Mouse (Mus musculus) right cerebral cortex, adult 2 months (tissue): Measurements from ENCODE around the gene Pld3.

Experiments used
- DNase-seq, 2 experiments: peaks; one replicate each; pipeline ENCODE4 v3.0.0; 2021 to 2022; ENCODE audit warnings: low spot score in 2 of 2

Gene Pld3

DNA sequence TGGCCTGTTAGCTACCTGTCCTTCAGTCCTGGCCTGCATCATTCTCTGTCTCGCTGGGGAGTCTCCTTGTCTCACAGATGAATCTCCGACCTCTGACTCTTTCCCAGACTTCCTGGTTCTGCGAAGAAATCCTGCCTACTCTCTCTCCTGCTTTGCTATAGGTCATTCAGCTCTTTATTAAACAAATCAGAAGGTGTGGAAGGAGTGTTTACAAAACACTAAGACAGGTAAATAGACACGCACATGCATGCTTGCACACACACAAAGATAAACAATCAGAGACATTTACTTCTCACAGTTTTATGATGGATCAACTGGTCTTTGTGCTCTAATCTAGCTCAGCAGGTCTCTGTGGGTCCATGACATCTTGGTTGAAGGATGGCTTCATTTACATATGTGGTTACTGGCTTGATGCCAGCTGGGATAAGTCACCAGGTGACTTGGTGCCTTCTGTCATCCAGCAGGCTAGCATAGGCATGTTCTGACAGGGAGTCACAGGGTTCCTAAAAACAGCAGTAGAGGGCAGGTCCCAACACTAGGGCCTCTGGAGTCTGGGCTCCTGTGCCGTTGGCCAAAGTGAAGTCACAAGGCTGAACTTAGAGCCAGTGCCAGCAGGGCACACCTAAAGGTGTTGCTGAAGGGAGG is 16.7 kb upstream of the Pld3 start:
- DNase-seq = no peak

DNA sequence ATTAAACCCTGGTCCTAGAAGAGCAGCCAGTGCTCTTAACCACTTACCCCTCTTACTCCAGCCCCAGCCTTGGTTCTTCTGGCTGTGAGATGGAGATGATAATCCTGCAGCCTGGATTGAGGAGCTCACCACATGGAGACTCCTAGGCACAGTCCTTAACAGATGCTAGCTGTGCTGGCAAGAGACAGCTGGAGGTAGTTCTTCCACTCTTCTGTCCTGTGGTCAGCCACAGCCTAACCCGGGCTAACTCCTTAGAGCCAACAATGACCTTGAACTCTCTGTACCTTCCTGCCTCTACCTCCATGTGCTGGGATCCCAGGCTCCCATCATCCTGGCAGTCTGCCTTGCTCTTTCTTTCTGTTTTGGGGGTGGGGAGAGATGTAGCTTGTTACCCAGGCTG is 8.0 kb upstream of the Pld3 start:
- DNase-seq = no peak

DNA sequence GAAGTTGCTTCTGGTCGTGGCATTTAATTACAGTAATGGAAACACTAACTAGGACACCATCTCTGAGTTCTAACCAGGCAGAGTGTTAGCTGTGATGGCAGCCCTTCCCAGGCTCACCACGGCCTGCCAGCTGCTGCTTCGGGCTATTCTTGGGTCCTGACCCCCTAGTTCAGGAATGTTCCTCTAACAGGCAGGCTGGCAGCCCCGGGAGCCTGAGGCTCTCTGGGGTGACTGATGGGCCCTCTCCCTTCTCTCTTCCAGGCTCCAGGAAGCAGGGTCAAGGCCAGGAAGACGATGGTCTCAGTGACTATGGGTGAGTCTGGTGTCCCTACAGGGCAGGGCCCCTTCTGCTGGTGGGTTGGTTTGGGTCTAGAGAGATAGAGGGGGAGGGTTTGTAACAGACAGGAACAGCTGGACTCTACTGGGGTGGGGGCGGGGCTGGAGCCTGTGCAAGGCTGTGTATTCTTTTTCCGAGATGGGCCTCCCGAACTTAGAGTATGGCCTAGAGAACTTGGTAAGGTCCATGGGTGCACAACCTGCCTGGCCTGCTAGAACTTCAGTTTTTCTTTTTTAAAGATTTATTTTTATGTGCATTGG is 7.4 kb upstream of the Pld3 start:
- no peak for DNase-seq

DNA sequence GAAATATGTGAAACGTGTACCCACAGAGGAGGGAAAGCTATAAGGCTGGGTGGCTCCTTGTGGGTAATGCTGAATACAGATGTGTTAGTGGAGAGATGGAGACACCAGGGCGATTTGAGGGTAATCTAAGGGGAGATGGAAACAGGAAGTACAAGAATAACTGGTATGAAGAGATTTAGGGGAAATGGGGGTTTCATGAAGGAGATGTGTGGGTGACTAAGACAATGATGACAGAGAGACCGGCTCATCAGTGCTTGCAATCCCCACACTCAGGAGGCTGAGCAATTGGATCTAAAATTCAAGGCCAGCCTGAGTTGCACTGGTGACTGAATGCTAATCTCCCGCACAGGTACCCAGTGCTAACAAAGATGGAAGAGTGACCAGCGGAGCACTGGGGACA is 948 bp downstream of the Pld3 start:
- DNase-seq = no peak

DNA sequence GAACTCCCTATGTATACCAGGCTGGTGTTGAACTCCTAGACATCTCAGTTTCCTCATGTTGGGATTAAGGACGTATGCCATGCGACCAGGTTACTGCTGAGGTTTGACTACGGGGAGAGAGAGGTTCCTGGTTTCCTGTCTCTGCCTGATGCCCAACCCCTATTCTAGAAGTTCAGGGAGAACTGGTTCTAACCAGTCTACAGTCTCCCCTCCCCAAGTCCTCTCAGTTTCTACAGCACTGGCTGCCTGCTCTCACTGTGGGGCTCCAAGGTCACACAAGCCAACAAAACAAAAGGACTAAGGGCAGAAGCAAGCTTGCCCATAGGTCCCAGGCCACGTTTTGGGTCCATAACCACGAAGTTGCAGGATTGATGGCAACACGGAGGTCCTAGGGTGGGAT is 3.4 kb downstream of the Pld3 start:
- DNase-seq = no peak

DNA sequence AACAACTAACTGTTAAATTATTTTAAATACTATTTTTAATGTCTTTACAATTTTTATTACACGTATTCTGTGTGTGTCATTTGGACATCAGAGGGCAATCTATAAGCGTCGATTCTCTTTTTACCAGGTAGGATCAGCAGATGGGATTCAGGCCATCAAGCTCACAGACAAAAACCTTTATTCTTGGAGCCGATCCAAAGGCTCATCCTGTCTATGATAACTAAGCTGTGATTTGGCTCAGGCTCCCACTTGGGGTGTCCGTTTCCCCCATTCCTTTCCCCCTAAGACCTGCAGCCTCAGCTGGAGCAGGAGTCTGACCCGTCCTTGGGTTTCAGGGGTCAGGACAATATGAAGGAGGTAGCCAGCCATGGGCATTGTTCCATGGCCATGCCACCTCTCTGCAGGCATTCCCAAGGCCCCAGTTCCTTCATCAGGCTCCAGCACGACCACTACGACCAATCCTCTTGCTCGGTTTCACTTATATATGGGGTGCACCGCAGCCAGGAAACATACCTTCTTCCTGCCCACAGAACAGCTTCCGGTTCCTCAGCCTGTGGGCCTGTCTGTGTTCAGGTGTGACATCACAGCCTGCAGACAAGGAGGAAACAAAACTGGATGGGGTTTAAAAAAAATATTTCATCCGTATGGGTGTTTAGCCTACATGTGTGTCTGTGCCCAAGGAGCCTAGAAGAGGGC is 8.2 kb downstream of the Pld3 start:
- DNase-seq = no peak

DNA sequence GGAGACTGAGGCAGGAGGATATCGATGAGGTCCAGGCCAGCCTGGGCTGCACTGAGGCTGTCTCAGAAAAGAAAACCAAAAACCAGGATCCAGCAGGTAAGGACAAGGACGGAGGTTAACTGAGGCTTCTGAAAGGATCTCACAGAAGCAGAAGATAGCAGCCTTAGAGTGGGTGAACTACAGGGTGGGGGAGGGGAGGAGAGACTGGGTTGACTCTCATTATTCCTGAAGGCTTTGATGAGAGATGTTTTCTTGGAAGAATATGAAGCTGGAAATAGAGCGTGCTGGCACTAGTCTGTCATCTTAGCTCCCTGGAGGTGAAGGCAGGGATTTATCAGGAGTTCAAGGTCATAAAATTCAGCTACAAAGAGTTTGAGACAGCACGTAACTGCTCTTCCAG is 9.2 kb downstream of the Pld3 start:
- DNase-seq = no peak

DNA sequence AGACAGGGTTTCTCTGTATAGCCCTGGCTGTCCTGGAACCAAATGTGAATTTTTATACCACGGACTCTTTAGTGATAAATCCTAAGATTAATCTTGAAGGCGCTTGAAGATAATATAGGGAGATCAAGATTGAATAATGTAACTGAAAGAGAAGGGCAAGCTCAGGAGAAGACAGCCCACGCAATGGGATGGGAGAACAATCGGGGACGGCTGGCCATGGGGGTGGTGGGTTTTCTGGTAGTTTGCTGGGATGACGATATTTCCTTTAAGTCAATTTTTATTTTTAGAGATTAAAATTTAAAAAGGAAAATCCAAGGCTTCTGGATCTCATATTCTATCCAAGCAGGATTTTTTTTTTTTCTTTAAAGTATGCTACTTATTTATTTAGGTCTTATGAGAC is 10.0 kb downstream of the Pld3 start:
- DNase-seq = no peak

DNA sequence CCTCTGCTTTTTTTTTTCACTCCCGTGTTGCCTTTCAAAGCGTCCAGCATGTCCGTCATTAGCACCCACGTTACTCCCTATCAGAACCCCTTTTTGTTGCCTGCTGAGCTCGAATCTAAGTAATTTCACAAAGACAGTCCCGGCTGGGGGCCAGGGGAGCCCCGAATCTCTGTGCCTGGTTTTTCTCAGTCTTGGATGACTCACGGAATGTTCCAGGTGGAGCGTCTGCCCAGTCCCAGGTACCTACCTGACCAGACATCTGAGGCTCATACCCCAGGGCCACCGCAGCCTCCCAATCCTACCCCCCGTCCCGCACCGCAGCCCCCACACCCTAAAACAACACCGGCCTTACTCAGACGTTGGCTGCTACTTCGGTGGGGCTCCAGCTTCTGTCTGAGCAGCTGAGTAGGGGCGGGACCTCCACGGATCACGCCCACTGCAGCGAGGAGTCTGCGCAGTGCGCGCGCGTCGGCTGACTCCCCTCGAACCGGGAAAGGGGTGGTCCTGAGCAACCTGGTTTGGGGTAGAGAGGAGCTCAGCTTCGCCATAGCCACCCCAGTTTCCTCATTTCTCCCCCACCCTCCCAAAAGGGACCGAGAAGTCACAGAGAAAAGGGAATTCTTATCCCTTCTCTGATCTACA is 10.5 kb downstream of the Pld3 start:
- DNase-seq = peak; percentile 90 to 91

DNA sequence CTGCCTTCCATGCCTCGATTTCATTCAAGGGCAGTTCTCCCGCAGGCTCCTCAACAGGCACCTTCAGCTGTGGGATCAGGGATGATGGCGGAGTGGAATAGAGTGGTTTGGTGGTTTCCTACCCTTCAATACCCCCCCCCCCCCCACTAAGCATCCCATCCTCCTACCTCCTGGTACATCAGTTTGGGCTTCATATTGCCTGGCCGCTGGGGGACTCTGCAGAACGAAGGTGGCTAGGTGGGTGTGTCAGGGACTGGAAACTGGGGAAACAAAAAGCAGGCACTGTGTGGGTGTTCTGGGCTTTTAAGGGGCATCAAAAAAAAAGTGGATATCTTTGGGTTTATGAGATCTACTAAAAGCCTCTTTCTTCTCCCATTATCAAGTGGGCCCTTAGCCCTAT is 11.1 kb downstream of the Pld3 start:
- no peak for DNase-seq

DNA sequence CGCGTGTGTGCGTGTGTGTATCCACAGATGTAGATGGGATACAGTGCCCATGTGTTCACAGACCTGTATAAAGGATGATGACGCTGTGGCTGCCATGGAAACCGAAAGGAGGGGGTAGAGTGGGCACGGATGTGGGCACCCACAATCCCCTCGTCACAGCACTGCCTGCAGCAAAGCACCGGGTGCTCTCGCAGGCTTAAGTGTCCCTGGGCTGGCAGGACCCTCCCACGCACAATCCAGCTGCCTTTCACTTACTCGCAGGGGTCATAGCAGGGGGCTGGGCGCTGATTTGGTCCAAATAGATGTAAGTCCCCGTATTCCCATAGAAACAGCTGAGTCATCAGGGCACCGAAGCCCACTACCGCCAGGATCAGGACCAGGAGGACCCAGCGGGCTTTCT is 11.6 kb downstream of the Pld3 start:
- peak; percentile 92 to 97 for DNase-seq

DNA sequence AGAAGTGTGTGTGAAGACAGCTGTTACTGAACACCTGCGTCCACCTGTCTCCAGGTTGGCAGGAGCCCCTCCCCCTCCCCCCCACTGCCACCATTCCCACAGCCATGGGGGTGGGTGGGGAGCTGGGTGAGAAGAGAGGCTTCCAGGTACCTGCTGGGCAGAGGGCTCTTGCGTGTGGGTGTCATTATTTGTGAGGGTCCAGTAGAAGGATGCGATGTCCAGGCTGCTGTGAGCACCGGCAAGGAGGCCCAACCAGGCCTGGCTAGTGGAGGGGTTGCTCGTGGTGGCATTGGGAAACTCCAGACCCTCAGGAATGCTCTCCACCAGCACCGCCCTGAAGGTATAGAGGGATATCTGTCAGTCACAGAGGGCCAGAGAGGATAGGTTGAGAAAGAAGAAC is 12.1 kb downstream of the Pld3 start:
- DNase-seq = no peak

DNA sequence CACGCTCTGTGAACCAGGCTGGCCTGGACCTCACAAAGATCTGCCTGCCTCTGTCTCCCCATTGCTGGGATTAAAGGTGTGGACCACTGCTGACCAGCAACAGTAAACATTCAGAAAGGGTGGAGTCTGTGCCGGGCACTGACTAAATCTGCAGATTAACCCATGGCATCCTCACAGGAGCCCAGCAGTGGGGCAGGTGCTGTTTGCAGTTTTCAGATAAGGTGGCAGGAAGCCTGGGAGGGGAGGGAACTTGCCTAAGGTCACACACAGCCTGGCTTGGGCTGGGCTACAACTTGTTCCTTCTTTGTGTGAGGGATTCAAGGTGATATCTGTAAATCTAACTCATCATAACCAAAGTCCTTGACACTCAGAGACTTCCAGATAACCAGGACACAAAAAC is 12.5 kb downstream of the Pld3 start:
- DNase-seq = no peak

DNA sequence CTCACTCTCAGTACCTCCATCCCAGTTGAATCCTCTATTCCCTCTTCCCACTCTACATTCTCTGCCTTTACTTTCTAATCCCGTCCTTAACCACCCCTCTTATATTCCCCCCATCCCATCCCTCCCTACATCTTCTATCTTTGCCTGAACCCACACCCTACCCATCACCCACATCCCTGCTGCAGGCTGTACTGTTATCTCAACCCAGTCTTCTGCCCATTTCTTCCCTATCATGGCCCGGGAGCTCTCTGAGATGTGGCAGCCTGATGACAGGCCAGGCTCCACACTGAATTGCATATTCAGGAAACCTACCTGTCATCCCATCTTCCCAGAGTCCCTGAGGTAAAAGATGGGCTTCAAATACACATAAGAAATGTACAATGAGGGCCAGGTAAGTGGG is 14.2 kb downstream of the Pld3 start:
- DNase-seq = no peak

DNA sequence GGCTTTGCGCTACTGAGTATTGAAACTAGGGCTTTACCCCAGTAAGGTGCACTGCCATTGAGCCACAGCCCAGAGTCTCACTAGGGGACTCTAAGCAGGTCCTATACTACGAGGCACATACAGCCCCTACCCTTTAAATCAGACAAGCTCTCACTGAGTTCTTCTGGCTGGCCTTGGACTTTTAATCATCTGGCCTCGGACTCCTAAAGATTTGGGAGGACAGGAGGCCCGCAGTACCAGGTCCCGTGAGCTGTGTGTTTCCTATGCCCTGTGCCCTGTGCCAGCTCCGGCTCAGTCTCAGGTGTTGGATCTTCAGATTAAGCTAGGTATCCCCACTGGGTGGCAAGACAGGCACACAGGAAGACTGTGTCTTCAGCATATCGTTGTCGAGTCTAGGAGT is 15.0 kb downstream of the Pld3 start:
- no peak for DNase-seq

DNA sequence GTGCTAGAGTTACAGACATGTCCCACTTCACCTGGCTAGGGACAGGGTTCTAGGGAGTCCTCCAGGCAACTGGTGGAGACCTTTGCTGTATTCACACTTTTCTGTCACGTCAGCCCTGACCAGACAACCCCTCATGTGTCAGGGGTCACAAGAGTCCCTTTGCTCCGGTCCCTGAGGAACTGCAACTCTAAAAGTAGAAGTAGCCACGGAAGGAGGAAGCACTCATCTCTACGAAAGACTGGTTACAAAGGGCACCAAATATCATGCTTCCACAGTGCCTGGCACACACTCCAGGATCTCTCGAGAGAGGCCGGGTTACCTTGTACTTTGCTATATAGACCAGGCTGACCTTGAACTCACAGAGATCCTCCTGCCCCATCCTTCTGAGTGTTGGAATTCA is 16.4 kb downstream of the Pld3 start:
- no peak for DNase-seq

DNA sequence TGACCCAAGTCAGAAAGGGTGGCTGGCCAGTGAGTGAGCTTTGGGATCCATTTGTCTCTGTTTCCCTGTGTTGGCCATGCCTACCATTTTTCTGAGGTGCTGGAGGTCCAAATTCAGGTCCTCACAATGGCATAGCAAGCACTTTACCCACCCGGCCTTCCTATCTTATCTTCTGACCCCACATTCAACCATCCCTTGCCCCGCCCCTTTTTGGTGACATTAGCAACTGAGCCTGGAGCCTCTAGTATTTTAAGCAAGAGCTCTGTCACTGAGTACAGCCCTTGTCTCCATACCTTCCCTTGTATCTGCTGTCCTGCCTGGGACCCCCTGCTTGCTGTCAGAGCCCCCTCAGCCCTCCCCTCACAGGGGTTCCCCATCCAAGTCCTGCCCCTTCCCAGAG is 17.6 kb downstream of the Pld3 start:
- DNase-seq = no peak

DNA sequence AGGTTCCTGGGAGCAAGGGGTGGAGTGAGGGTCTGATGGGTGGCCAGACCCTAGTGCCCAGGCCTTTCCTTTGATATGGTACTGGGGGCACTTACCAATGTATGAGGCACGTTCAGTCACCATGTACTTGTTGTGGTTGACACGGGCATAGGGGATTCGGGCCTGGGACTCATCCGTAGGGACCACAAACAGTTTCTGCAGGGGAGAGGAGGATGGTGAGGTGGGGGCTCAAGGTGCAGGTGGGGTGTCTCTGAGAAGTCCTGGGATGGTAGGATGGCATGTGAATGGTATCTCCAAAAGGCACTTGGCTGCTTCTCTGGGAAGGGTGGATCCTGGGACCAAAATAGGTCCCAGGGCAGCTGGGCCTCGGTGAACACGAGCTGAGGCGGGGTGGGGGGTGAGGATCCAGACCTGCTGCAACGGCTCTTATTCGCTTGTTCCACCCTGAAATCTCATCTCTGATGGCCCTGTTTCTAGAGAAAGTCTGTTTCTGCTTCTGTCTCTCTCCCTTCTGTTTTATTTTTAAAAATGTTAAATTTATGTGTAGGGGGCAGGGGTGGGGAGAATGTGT is 20.5 kb downstream of the Pld3 start:
- no peak for DNase-seq

DNA sequence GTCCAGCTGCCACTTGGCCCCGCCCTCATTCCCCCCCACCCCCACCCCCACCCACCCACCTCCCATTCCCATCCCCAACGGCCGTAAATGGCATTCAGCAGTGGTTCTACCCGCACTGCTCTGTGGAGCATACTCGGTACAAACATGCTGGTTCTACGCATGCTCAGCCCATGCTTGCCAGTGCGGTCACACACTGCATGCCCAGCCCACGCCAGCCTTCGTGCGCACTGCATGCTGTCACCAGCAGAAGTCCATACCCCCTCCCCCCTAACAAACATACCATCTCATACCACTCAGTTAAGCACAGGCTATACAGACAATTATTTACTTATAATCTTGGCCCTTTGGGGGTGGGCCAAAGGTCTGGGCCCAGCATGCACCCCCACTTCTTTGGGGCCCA is 21.3 kb downstream of the Pld3 start:
- DNase-seq = peak; percentile 52 to 59

DNA sequence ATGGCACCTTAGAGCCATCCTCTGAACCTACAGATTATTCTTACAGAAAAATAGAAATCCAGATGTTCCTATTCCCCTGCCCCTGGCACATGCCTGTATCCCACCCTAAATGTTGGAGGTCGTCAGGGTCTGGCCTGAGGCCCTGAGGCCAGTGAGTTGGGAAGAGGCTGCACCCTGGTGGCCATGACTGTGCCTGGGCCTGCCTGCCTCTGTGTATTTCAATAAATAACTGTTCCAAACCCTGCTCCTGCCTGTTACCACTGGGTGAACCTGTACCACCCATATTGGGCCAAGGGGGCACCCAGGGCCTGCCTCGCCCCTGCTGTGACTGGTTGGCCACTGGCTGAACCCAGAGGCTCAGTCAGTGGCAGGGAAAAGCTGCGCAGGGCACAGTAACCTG is 22.1 kb downstream of the Pld3 start:
- no peak for DNase-seq

DNA sequence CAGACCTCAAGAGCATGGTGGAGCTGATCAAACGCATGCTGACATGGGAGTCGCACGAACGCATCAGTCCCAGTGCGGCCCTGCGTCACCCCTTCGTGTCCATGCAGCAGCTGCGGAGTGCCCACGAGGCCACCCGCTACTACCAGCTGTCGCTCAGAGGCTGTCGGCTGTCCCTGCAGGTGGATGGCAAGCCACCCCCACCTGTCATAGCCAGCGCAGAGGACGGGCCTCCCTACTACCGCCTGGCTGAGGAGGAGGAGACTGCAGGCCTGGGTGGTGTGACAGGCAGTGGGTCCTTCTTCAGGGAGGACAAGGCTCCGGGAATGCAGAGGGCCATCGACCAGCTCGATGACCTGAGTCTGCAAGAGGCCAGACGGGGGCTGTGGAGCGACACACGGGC is 23.9 kb downstream of the Pld3 start:
- DNase-seq = peak in 1 of 2 experiments; percentile 40

DNA sequence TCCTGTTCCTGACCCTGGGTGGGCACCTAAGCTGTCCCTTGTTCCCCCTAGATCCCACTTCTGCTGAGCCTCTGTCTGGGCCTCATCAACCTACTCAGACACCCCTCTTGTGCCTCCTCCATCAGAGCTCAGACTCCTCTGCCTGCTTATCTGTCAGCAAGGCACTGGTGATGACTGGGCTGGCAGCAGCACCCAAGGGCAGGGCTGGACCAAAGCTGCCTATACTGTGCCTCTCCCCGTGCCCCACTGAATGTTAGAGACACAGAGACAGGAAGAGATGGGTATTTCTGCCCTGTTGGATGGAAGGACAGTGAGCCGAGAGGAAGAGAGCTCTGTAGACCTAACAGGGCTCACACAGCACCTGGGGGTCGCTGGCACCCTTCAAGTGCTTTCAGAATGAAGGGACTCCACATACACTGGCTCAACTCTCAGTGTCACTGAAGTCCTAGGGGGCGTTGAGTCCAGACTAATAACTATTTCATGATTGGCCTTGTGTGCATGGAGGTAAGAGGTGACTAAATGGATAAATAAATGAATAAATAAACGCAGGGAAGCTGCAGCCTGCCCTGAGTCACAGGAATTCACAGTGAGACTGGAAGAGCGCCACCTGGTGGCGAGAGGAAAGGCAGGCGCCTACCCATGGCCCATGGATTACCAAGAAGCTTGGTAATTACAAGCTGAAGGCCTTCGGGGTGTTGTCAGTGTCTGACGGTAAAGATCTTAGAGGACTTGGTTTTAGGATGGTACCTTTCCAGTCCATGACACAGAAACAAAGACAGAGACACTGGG is 26.8 kb downstream of the Pld3 start:
- DNase-seq = peak; percentile 80 to 85
